Mouse (Mus musculus) liver, adult 2 months (tissue): ENCODE data around the gene Cldn3.

Experiments used
- CTCF ChIP-seq: fragments of 200-500 bp; IDR thresholded peaks from 2 replicates; pipeline ENCODE4 v1.5.1; 2011; ENCODE audit warnings: low read depth, low read length, control low read depth
- POLR2A ChIP-seq: fragments of 200-500 bp; IDR thresholded peaks from 2 replicates; pipeline ENCODE4 v1.6.1; 2011; ENCODE audit warnings: low read length, control low read depth; ENCODE audit not compliant: insufficient read depth; ENCODE audit errors: extremely low read depth

GRCm38 (mm10) chr5:134948085-134948439, 38.0 kb upstream of the Cldn3 start:
- no peak for TF ChIP-seq CTCF
- no peak for TF ChIP-seq POLR2A
